10 mouse cellular contexts compared by ENCODE assay signal in the genomic region with DNA sequence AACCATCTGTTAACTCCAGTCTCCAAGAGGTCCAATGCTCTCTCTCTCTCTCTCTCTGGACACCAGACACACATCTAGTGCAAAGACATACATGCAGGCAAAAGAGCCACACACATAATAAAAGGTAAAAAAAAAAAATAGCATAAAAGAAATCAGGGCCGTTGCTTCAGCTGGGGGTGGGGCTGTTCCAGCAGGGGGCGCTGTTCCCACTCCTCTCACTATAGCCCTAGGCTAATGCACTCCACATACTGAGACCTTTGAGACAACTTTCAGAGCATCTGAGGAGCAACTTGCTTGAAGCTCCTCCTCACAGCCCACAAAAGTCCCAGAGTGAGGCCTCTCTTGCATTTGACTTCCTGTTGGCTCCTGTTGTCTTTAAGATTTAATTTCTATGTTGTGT. TPM values are rescaled to one million over a fixed set of nuclear protein-coding genes. Genes with fewer than 3 reads are reported as not detected.
DNase-seq lines count a peak whose midpoint lies in the region; ATAC-seq and TF ChIP-seq lines count a peak whose summit lies in the region.
"Had no signal": no experiment of that assay in that cellular context is flagged by ENCODE, and none has a peak within 500 bp of the region (broad histone marks: within the 10 kb centered on the region; RNA-seq: fewer than 3 reads in every experiment).

No protein-coding gene starts in this region.

- no peak for ATAC-seq in cerebellum, adult (ENCODE audit: insufficient number of reproducible peaks, low FRiP score, low TSS enrichment)

- no peaks in the 10 kb centered on the region for H3K4me1 ChIP-seq in lung, adult 2 months (ENCODE audit: control insufficient read depth, insufficient read depth, low read length)
- H3K4me1 ChIP-seq: limb, embryonic 12.5 days had no signal

- no peak overlapping the region for H3K4me3 ChIP-seq in lung, adult 2 months (replicated peaks; ENCODE audit: extremely low read depth, low read depth, low read length)
- H3K4me3 ChIP-seq: limb, embryonic 12.5 days had no signal

- TF ChIP-seq CTCF in lung, adult 2 months (IDR thresholded peaks at IDR 0.05; ENCODE audit: insufficient read depth, low read length), result peak; percentile 64

- no peak for TF ChIP-seq POLR2A in lung, adult 2 months (IDR thresholded peaks at IDR 0.05; ENCODE audit: borderline replicate concordance, extremely low read depth, low read depth, low read length)

- peak; percentile 32 to 67 for DNase-seq in cerebellum, postnatal 25 days
- DNase-seq in lung, adult 2 months, result peak; percentile 33
- no peak for DNase-seq in lung, adult 18-20 months
- DNase-seq in T-cell, adult 2 months (ENCODE audit: low spot score), result peak; percentile 52
- peak; percentile 75 for DNase-seq in heart, postnatal 4 days
- DNase-seq in spleen, postnatal 4 days (ENCODE audit: low spot score in 2 of 2), result peak; percentile 55 to 86
- no peak for DNase-seq in yolk sac, embryonic 10.5 days (ENCODE audit: low spot score)

- WGBS in lung, adult 2 months, result 19% methylated on average over 2 of the region's 2 CpGs

RNA-seq across cellular contexts. Expression of a gene that starts 3.5 kb away (rescaled TPM):
- 0.37 TPM in 1 of 2 replicates, not detected in the other for polyA plus RNA-seq in lung, adult 2 months (2012; rRNA removed)
- total RNA-seq in heart, postnatal 4 days (2021), result over 10,000 TPM; 18,495 to 19,403 TPM

RNA-seq across cellular contexts. Expression of a gene that starts 36.4 kb away (rescaled TPM):
- 0.14 and 0.27 TPM in 2 replicates for polyA plus RNA-seq in lung, adult 2 months (2012; rRNA removed)
- under 1 TPM in 1 of 2 experiments, not detected in 1; 0.36 TPM for total RNA-seq in heart, postnatal 4 days (2021)
- polyA plus RNA-seq: limb, embryonic 12.5 days; stomach, embryonic 16.5 days had no signal

RNA-seq across cellular contexts. Expression of a gene that starts 53.9 kb away (rescaled TPM):
- polyA plus RNA-seq in lung, adult 2 months (2012; rRNA removed), result 67.6 and 81.1 TPM in 2 replicates
- 100 to 1,000 TPM; 216 to 217 TPM for total RNA-seq in heart, postnatal 4 days (2021)

RNA-seq across cellular contexts. Expression of a gene that starts 54.3 kb away (rescaled TPM):
- 5.6 and 6.4 TPM in 2 replicates for polyA plus RNA-seq in lung, adult 2 months (2012; rRNA removed)
- total RNA-seq in heart, postnatal 4 days (2021), result 10 to 100 TPM; 12.2 to 13.6 TPM

Comparison
In these comparisons a context has a peak if more than half of its experiments do, and no peak if none do; other contexts are left out.
1. DNase-seq: peak in cerebellum, postnatal 25 days (2 of 2), lung, adult 2 months (single experiment), T-cell, adult 2 months (single experiment), heart, postnatal 4 days (single experiment) and spleen, postnatal 4 days (2 of 2); none in lung, adult 18-20 months (0 of 2) and yolk sac, embryonic 10.5 days (single experiment).